Mouse (Mus musculus): ENCODE results near the gene Actl7a. TPM values are rescaled to one million over a fixed set of nuclear protein-coding genes. Genes with fewer than 3 reads are reported as not detected.

The Actl7a gene
- polyA plus RNA-seq, 1 experiment from 2014 or later, result not detected

DNA sequence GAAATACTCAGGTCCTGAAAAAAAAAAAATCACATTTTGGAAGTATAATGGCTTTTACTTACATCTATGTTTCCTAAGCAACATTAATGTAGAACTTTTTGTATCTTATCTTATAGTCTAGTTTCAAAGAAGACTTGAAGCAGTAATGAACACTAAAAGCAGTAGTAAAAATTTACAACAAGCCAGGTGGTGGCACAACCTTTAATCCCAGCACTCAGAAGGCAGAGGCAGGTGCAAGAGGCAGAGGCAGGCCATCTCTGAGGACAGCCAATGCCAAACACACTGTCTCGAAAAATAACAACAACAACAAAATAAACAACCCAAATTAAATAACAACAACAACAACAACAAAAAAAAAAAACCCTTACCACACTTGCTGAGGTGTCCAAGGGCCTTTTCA, 27.9 kb downstream of the Actl7a start:
- H3K4me1 ChIP-seq (replicated peaks), result no peaks in the 10 kb centered on the region
- H3K27ac ChIP-seq, result no peak overlapping the region
- H3K4me2 ChIP-seq (replicated peaks), result no peak overlapping the region
- peak; percentile 60; the same call in 1 of the 2 replicates for ATAC-seq
- no peak overlapping the region for H3K9ac ChIP-seq
- H3K4me3 ChIP-seq (replicated peaks), result no peak overlapping the region
- H3K9me3 ChIP-seq, result no peaks in the 10 kb centered on the region
- 71% methylated on average over 1 of the region's 1 CpGs for WGBS
- H3K27me3 ChIP-seq (replicated peaks), result no peaks in the 10 kb centered on the region
- H3K36me3 ChIP-seq, result peaks cover 52% of the 10 kb centered on the region

DNA sequence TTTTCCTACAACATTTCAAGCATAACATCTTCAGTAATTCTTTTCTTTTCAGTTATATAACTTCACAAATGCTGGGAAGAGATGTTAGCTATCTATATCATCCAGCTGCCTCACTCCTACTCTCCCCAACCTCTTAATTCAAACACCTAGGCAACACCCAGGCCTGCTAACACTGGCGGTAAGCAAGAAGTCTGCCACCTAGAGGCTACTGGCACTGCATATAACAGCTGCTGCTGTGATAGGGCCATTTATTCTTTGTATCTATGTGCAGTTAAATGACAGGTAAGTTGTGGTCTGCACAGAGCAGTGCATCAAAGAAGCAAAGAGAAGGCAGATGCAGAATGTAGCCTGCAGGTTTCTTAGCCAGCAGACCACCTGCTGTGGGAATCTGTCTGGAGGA, 48.2 kb downstream of the Actl7a start:
- Histone ChIP-seq H3K27ac (no peak overlapping the region), H3K9me3 (no peaks in the 10 kb centered on the region), H3K36me3 (peaks cover 67% of the 10 kb centered on the region), H3K4me1 (replicated peaks) (no peaks in the 10 kb centered on the region), H3K27me3 (replicated peaks) (no peaks in the 10 kb centered on the region), H3K4me2 (replicated peaks) (no peak overlapping the region), H3K4me3 (replicated peaks) (no peak overlapping the region), H3K9ac (no peak overlapping the region)
- ATAC-seq, result no peak
- 41% methylated on average over 1 of the region's 1 CpGs for WGBS

Other genes with a start within 250 kb of the Actl7a start
- not detected in 2 replicates for gene Gm26657, start 3.3 kb upstream of the Actl7a start, polyA plus RNA-seq (2015; fragmentation: Nextera tagmentation; extraction: Ambion mirVana)
- gene Actl7b, start 2.0 kb upstream of the Actl7a start, polyA plus RNA-seq (2015; fragmentation: Nextera tagmentation; extraction: Ambion mirVana), result not detected in 2 replicates
- 35.4 and 36.0 TPM in 2 replicates for gene Elp1, start 58.9 kb downstream of the Actl7a start, polyA plus RNA-seq (2015; fragmentation: Nextera tagmentation; extraction: Ambion mirVana)
- 13.0 and 14.9 TPM in 2 replicates for gene Fam206a, start 58.9 kb downstream of the Actl7a start, polyA plus RNA-seq (2015; fragmentation: Nextera tagmentation; extraction: Ambion mirVana)
- 20.6 and 25.6 TPM in 2 replicates for gene Ctnnal1, start 121.8 kb downstream of the Actl7a start, polyA plus RNA-seq (2015; fragmentation: Nextera tagmentation; extraction: Ambion mirVana)
- gene Tmem245, start 204.0 kb downstream of the Actl7a start, polyA plus RNA-seq (2015; fragmentation: Nextera tagmentation; extraction: Ambion mirVana), result 9.9 and 11.0 TPM in 2 replicates
- 0.78 and 0.92 TPM in 2 replicates for gene Frrs1l, start 247.0 kb downstream of the Actl7a start, polyA plus RNA-seq (2015; fragmentation: Nextera tagmentation; extraction: Ambion mirVana)